Mouse (Mus musculus) layer of hippocampus, adult 9-11 months (tissue): ENCODE measurements at regions not wholly inside any gene's neighbourhood (a gene's known extent, or its start where the extent isn't known, plus 50 kb on each side); places are given as distances from the start of the nearest gene placed in this dataset.
A peak's percentile ranks its signal among the peaks of the same experiment; 100 is the strongest.

Experiments
- DNase-seq: peaks from one replicate; pipeline ENCODE4 v3.0.0; 2022

- peak; percentile 1 for DNase-seq
Observed at GRCm38 (mm10) chr7:93795210-93795609, 715.5 kb downstream of the Fam181b start.

DNA sequence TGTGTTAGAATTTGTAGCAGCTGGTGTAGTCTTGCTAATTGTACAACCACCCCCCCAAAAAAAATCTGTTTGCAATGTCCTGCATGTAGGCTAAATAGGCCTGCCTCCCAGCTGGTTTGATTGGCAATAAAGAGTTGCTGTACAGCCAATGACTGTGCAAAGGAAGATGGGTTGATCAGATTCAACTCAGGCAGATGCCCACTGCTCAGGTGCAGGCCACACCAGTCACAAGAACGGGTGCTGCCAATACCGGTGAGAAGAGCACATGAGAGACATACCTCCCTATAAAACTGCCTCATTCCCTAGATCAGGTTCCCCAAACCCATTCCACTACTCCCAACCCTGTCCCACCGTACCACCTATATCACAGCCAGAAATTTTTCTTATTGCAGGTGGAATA, 756.0 kb downstream of the Fam181b start:
- no peak for DNase-seq

DNA sequence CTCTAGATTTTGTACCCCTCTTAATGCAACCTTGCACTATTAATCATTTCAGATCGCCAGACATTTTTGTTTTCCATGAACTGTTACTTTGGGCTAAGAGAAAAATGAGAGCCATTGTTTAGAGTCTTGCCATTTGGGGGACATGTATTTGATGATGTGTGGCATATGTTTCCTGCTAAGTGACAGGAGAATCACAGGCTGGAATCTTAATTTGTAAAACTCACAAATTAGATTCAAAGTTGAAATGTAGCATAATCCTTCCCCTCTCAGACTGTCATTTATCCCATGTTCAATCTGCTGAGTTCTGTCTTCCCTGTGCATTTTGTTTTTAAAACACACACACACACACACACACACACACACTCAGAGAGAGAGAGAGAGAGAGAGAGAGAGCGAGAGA, 756.5 kb downstream of the Fam181b start:
- no peak for DNase-seq

- DNase-seq: no peak
Observed at GRCm38 (mm10) chr7:93855025-93855424, 775.4 kb downstream of the Fam181b start.

DNA sequence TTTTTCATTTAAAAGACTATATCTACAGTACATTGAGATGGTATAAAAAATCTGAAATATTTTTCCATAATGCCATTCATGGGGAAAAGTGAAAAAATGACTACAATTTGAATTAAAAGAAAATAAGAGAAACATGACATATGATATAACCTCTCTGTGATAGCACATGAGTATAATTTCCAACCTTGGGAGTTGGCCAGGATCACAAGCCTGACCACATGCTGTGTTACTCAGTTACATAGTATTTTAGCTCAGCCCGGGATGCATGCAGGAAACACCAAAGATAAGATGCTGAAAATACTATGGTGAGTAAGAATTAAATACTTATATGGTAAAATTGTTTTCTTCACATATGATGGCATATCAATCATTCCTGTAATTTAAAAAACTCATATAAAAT, 814.0 kb downstream of the Fam181b start:
- no peak for DNase-seq

DNA sequence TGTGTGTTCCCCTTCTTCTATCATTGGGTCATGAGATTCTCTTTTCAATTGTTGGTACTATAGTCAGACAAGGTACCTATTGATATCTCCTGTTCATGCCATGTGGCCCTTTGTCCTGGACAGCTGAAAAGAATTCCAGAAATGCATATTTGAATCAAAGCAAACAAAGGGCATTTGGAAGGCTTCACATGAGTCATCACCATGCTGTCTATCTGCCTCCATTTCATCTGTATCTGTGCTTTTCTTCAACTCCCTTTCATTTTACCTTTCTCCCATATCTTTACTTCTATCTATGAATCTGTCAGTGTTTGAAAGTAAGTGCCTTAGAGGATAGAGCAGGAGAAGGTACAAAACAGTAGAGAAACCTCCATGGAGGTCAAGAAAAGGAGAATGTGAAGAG, 817.3 kb downstream of the Fam181b start:
- DNase-seq: no peak

DNA sequence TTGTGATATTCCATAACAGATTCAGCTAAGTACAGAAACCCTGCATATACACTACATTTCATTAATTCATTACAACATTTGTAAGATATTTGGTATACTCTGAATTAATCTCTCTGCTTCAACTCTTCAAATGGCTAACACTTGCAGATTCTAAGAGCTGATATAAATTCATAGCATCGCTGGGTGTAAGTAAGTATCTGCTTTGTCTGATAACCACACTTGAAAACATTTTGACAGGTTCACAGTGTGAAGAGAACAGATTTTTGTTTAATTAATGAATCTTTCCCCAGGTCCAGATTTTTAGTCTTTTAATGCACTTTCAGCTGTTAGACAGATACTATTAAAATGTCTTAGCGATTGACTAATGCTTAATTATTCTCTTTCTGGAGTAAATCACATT, 823.1 kb downstream of the Fam181b start:
- DNase-seq: no peak

- no peak for DNase-seq
Observed at GRCm38 (mm10) chr7:93936925-93937324, 857.3 kb downstream of the Fam181b start.

DNA sequence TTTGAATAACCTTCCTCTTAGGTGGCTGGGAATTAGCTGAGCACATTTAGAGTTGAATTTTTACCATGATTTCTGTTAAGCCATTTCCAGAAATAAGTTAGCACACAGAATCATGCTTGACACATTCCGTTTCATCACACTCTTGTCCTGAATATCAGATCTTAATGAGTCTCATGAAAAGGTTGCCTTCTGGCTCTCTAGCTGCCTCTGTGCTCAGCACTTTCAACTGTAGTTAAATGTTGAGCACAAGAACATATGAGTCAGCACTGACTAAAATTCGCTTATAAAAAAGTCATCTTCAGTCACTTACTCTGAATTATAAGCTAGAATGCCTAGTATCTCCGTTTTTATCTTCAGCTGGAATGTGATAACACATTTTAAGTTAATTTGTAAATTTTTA, 902.4 kb downstream of the Fam181b start:
- peak; percentile 14 for DNase-seq

DNA sequence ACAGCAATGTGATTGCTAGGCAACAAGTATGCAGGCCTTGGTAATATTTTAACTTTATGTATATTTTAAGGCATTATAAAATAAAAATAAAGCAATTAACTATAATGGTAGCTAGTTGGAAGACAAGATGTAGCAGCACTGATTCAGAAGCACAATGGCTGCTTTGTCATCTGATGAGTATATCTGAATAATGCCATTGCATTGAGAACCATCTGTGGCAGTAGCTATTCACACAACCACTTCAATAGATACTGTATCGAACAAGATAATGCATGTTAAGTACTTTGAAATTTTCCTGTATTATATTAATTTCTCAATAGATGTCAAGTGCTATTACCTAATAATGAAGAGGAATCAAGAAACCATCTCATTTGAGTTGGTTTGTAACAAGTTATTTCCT, 923.1 kb downstream of the Fam181b start:
- no peak for DNase-seq

GRCm38 (mm10) chr7:94042466-94043030, 962.9 kb downstream of the Fam181b start:
- DNase-seq: no peak

DNA sequence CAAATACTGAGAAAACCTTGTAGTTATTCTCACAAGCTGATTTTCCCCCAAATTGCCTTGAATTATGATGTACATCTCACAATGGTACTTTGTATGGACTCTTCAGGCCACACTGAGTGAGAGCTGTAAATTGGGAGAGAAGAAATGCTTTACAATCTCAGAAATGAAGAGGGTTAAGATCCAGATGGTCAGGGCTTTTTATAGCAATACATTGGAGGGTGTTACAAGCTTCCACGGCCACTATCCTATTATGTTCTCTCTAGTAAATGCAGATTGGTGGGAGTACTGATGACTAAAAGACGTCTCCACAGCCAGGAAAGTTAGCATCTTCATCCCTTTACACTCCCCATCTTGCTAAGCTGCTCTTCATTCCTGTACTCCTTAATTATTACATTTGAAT, 965.8 kb downstream of the Fam181b start:
- no peak for DNase-seq

DNA sequence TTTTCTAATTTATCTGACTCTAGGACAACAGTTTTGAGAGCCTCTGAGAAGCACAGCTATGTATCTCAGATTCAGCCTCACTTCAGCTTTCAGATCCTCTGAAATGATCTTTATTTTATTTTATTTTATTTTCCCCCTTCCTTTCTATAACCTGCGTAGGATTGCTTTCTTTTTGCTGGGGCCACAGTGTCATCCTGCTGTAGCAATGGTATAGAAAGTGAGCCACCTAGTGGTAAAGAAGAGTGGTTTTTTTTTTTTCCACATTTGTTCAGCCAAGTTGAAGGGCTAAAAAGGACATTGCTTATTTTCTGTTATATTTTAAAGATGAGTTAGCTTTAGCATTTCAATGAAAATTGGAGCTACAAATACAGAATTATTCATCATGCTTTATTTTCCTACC, 966.4 kb downstream of the Fam181b start:
- no peak for DNase-seq

GRCm38 (mm10) chr7:94061814-94062545, 982.3 kb downstream of the Fam181b start:
- no peak for DNase-seq
